Mouse (Mus musculus) olfactory bulb, adult 2 months (tissue): ENCODE measurements around the gene Hist2h2bb. TPM values are rescaled to one million over a fixed set of nuclear protein-coding genes. Genes with fewer than 3 reads are reported as not detected.
"Not testable (repeated sequence)": the region's sequence is repeated elsewhere in the genome, so short reads cannot be mapped to it uniquely, and the experiment has no call there.

Source experiments
- H3K27ac ChIP-seq: fragments of 200-500 bp; 2 replicates; pipeline ENCODE4 v1.5.1; 2012; ENCODE audit warnings: low read depth, low read length; ENCODE audit not compliant: insufficient read depth
- H3K4me1 ChIP-seq: fragments of 200-500 bp; 2 replicates; pipeline ENCODE4 v1.6.1; 2012; ENCODE audit warnings: low read length; ENCODE audit not compliant: control insufficient read depth, insufficient read depth
- H3K4me3 ChIP-seq: fragments of 200-500 bp; 2 replicates; pipeline ENCODE4 v1.5.1; 2012; ENCODE audit warnings: mild to moderate bottlenecking, low read depth, low read length, moderate library complexity; ENCODE audit not compliant: insufficient read depth
- CTCF ChIP-seq: fragments of 200-500 bp; IDR thresholded peaks from 2 replicates; pipeline ENCODE4 v1.5.1; 2012; ENCODE audit warnings: low read depth, mild to moderate bottlenecking, low read length, moderate library complexity; ENCODE audit not compliant: insufficient read depth
- POLR2A ChIP-seq: fragments of 200-500 bp; IDR thresholded peaks from 2 replicates; pipeline ENCODE4 v1.6.1; 2012; ENCODE audit warnings: mild to moderate bottlenecking, low read depth, low read length, moderate library complexity; ENCODE audit not compliant: insufficient read depth
- WGBS: fragments of 180-500 bp; shearing (Covaris S2); methylation state at CpG from one replicate; pipeline ENCODE4 v1.1.7; 2018; 5-methylcytosine and 5-hydroxymethylcytosine counted together
- polyA plus RNA-seq: library from polyadenylated mRNA; stranded (reverse); fragments of >200 nt; gene quantifications from 2 replicates; pipeline ENCODE4 v1.2.4, GENCODE M21; 2012; ENCODE audit warnings: low replicate concordance; ENCODE audit not compliant: missing spikeins, insufficient read depth, insufficient read length

Hist2h2bb gene
- polyA plus RNA-seq, 1 experiment, result not detected

- WGBS, result under 1% methylated on average over 40 of the region's 40 CpGs
- TF ChIP-seq CTCF (no peak), POLR2A (peak; percentile 96)
- Histone ChIP-seq H3K4me1 (peaks cover 7% of the 10 kb centered on the region), H3K4me3 (peak within 1 kb of the TSS; percentile 86), H3K27ac (peak within 1 kb of the TSS; percentile 97)
Observed at GRCm38 (mm10) chr3:96262979-96263550, 6.5 kb upstream of the Hist2h2bb start, which contains the start of gene Hist2h4. TSS of gene Hist2h4 (minus strand) at chr3:96263311.

- peaks cover 5% of the 10 kb centered on the region for H3K4me1 ChIP-seq
- H3K27ac ChIP-seq, result peak overlapping the region; percentile 97
- TF ChIP-seq CTCF, result peak; percentile 14
- no peak for TF ChIP-seq POLR2A
- peak overlapping the region; percentile 57 for H3K4me3 ChIP-seq
- under 1% methylated on average over 27 of the region's 27 CpGs for WGBS
Observed at GRCm38 (mm10) chr3:96263558-96264403, 5.8 kb upstream of the Hist2h2bb start.

- Histone ChIP-seq H3K4me1 (peaks cover 5% of the 10 kb centered on the region), H3K27ac (peak overlapping the region; percentile 97), H3K4me3 (no peak overlapping the region)
- WGBS, result 54% methylated on average over 7 of the region's 7 CpGs
- TF ChIP-seq CTCF (no peak), POLR2A (no peak)
Observed at GRCm38 (mm10) chr3:96264404-96264949, 5.1 kb upstream of the Hist2h2bb start.

GRCm38 (mm10) chr3:96266132-96266710 lies 3.3 kb upstream of the Hist2h2bb start:
- H3K4me3 ChIP-seq, result no peak overlapping the region
- H3K4me1 ChIP-seq, result peaks cover 5% of the 10 kb centered on the region
- no peak for TF ChIP-seq CTCF
- no peak for TF ChIP-seq POLR2A
- H3K27ac ChIP-seq, result no peak overlapping the region
- 93% methylated on average over 8 of the region's 8 CpGs for WGBS

GRCm38 (mm10) chr3:96267541-96267940 lies 2.0 kb upstream of the Hist2h2bb start:
- Histone ChIP-seq H3K4me1 (peaks cover 3% of the 10 kb centered on the region; the same call in 1 of the 2 replicates), H3K27ac (peak overlapping the region; percentile 41; the same call in 1 of the 2 replicates), H3K4me3 (no peak overlapping the region)
- 64% methylated on average over 4 of the region's 4 CpGs for WGBS
- TF ChIP-seq CTCF (no peak), POLR2A (no peak)

GRCm38 (mm10) chr3:96268051-96268775 lies 1.3 kb upstream of the Hist2h2bb start, which contains the start of gene Hist2h3b:
TSS of gene Hist2h3b (plus strand) at chr3:96268654.
- WGBS, result 5% methylated on average over 30 of the region's 30 CpGs
- Histone ChIP-seq H3K27ac (peak within 1 kb of the TSS; percentile 98), H3K4me1 (peaks cover 3% of the 10 kb centered on the region; the same call in 1 of the 2 replicates), H3K4me3 (peak within 1 kb of the TSS; percentile 86)
- TF ChIP-seq CTCF (no peak), POLR2A (peak; percentile 86)

- Histone ChIP-seq H3K27ac (peak overlapping the region; percentile 98), H3K4me3 (peak overlapping the region; percentile 51)
- WGBS, result 0% methylated on average over 14 of the region's 44 CpGs
- TF ChIP-seq POLR2A, result peak; percentile 49
- H3K4me1 ChIP-seq, result not testable (repeated sequence)
Observed at GRCm38 (mm10) chr3:96268776-96269378, 675 bp upstream of the Hist2h2bb start.
